ENCODE assay signal across 8 mouse cellular contexts in the genomic region with DNA sequence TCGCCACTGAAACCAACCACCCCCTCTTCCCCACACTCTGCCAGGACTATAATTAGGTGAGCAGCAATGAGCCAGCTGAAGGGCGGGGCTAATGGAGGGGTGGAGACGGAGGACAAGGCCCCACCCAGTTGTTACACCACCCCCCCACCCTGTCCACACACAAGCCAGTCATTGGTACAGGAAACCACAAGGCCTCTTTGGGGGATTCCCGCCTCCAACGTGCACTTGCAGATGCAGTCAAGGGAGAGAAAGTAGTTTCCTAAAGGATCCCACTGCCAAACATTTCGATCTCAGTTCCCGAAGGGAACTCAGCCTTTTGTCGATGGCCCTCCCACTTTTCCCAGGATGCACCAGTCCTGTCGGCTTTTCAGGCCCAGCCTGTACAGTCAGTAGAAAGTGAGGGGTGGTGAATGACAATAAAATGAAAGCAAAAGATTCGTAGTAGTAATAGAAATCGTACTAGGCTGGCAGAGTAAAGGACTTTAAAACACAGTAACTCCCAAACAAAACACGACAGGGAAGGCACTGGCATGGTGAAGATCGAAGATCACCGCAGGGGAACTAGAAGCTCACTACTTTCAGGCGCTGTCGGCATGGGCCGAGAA. TPM values are rescaled to one million over a fixed set of nuclear protein-coding genes. Genes with fewer than 3 reads are reported as not detected.
A peak's percentile ranks its signal among the peaks of the same experiment; 100 is the strongest.
DNase-seq lines count a peak whose midpoint lies in the region; ATAC-seq and TF ChIP-seq lines count a peak whose summit lies in the region.

No protein-coding gene starts in this region.

- no peak for TF ChIP-seq CTCF in C2C12 (IDR thresholded peaks at IDR 0.05; ENCODE audit: control insufficient read depth, insufficient read depth, insufficient read length)
- no peak for TF ChIP-seq CTCF in lung, adult 2 months (IDR thresholded peaks at IDR 0.05; ENCODE audit: insufficient read depth, low read length)

- H3K79me3 ChIP-seq in C2C12 (ENCODE audit: low read depth), result peaks cover 50% of the 10 kb centered on the region

- H3ac ChIP-seq in C2C12 (ENCODE audit: control insufficient read depth, insufficient read length, low read depth), result peak overlapping the region; percentile 98

- no peaks in the 10 kb centered on the region for H3K27me3 ChIP-seq in C2C12 (ENCODE audit: control insufficient read depth, insufficient read depth, insufficient read length)
- no peaks in the 10 kb centered on the region for H3K27me3 ChIP-seq in embryonic facial prominence, embryonic 10.5 days (replicated peaks; ENCODE audit: low read depth, poor library complexity, severe bottlenecking)
- no peaks in the 10 kb centered on the region for H3K27me3 ChIP-seq in neural tube, embryonic 14.5 days (ENCODE audit: control insufficient read depth, insufficient read depth, low read length)

- ATAC-seq in neural tube, embryonic 14.5 days (ENCODE audit: low read depth), result no peak

- TF ChIP-seq POLR2A in lung, adult 2 months (IDR thresholded peaks at IDR 0.05; ENCODE audit: borderline replicate concordance, extremely low read depth, low read depth, low read length), result no peak

- peak overlapping the region; percentile 92 for H3K4me2 ChIP-seq in neural tube, embryonic 14.5 days (ENCODE audit: low read depth, low read length)

- H3K27ac ChIP-seq in embryonic facial prominence, embryonic 10.5 days (replicated peaks), result peak overlapping the region; percentile 99
- H3K27ac ChIP-seq in neural tube, embryonic 14.5 days (ENCODE audit: low read depth, low read length), result peak overlapping the region; percentile 90; the same call in 1 of the 2 replicates

- peak; percentile 87 for DNase-seq in adipocyte (ENCODE audit: low spot score)
- DNase-seq in embryonic facial prominence, embryonic 10.5 days (ENCODE audit: low spot score), result peak; percentile 76
- peak; percentile 84 to 85 for DNase-seq in heart, adult 9 months (ENCODE audit: low spot score in 2 of 2)
- peak; percentile 90 for DNase-seq in kidney, adult 9 months
- peak; percentile 82 for DNase-seq in lung, adult 2 months
- peak; percentile 68 for DNase-seq in thymus, postnatal 14 days

- H3K4me1 ChIP-seq in embryonic facial prominence, embryonic 10.5 days, result peaks cover 58% of the 10 kb centered on the region
- H3K4me1 ChIP-seq in lung, adult 2 months (ENCODE audit: control insufficient read depth, insufficient read depth, low read length), result peaks cover 13% of the 10 kb centered on the region
- peaks cover 25% of the 10 kb centered on the region for H3K4me1 ChIP-seq in neural tube, embryonic 14.5 days (ENCODE audit: control insufficient read depth, insufficient read depth, low read length)

- H3K9ac ChIP-seq in neural tube, embryonic 14.5 days (replicated peaks; ENCODE audit: low read depth, low read length), result peak overlapping the region; percentile 87

- H3K36me3 ChIP-seq in C2C12 (ENCODE audit: control insufficient read depth, insufficient read depth), result peaks cover 54% of the 10 kb centered on the region
- peaks cover 49% of the 10 kb centered on the region for H3K36me3 ChIP-seq in embryonic facial prominence, embryonic 10.5 days (replicated peaks)
- peaks cover 29% of the 10 kb centered on the region for H3K36me3 ChIP-seq in neural tube, embryonic 14.5 days (ENCODE audit: control insufficient read depth, insufficient read depth, low read length)

- H3K9me3 ChIP-seq in embryonic facial prominence, embryonic 10.5 days, result no peaks in the 10 kb centered on the region
- no peaks in the 10 kb centered on the region for H3K9me3 ChIP-seq in neural tube, embryonic 14.5 days (ENCODE audit: control insufficient read depth, low read length)

- peak overlapping the region; percentile 100 for H3K4me3 ChIP-seq in C2C12 (ENCODE audit: insufficient read depth, poor library complexity, severe bottlenecking)
- peak overlapping the region; percentile 99 for H3K4me3 ChIP-seq in embryonic facial prominence, embryonic 10.5 days
- peak overlapping the region; percentile 92 for H3K4me3 ChIP-seq in lung, adult 2 months (replicated peaks; ENCODE audit: extremely low read depth, low read depth, low read length)
- peak overlapping the region; percentile 92 for H3K4me3 ChIP-seq in neural tube, embryonic 14.5 days (ENCODE audit: low read depth, low read length)

- under 1% methylated on average over 17 of the region's 17 CpGs for WGBS in embryonic facial prominence, embryonic 10.5 days
- under 1% methylated on average over 17 of the region's 17 CpGs for WGBS in lung, adult 2 months
- WGBS in neural tube, embryonic 14.5 days, result 1% methylated on average over 17 of the region's 17 CpGs

- peaks cover 70% of the 10 kb centered on the region for H3K79me2 ChIP-seq in C2C12 (ENCODE audit: control insufficient read depth, insufficient read depth)

TF ChIP-seq in C2C12, 6 proteins besides CTCF, POLR2A, EP300 and RAD21:
- TF ChIP-seq USF1 (IDR thresholded peaks at IDR 0.05; ENCODE audit: low read depth), result no peak
- TF ChIP-seq MAX (IDR thresholded peaks at IDR 0.05), result peak; percentile 72
- no peak for TF ChIP-seq MYOD1 (IDR thresholded peaks at IDR 0.05; ENCODE audit: control insufficient read depth, insufficient read length, low read depth)

RNA-seq across cellular contexts. Expression of gene Eif5a, which starts 2.0 kb away (rescaled TPM):
- polyA plus RNA-seq in C2C12 (2012; fragmentation: generic; extraction: Trizol), result 2,142 TPM
- 2,818 and 3,035 TPM in 2 replicates for polyA plus RNA-seq in embryonic facial prominence, embryonic 10.5 days (2016; fragmentation: Nextera tagmentation; extraction: Ambion mirVana)
- polyA plus RNA-seq in lung, adult 2 months (2012; rRNA removed), result 216 and 372 TPM in 2 replicates
- 1,037 and 1,095 TPM in 2 replicates for polyA plus RNA-seq in neural tube, embryonic 14.5 days (2014; fragmentation: Nextera tagmentation; extraction: Ambion mirVana)

RNA-seq across cellular contexts. Expression of gene Gps2, which starts 6.1 kb away (rescaled TPM):
- 37.3 TPM for polyA plus RNA-seq in C2C12 (2012; fragmentation: generic; extraction: Trizol)
- 87.6 and 89.1 TPM in 2 replicates for polyA plus RNA-seq in embryonic facial prominence, embryonic 10.5 days (2016; fragmentation: Nextera tagmentation; extraction: Ambion mirVana)
- 104 and 112 TPM in 2 replicates for polyA plus RNA-seq in lung, adult 2 months (2012; rRNA removed)
- 58.5 and 65.4 TPM in 2 replicates for polyA plus RNA-seq in neural tube, embryonic 14.5 days (2014; fragmentation: Nextera tagmentation; extraction: Ambion mirVana)

RNA-seq across cellular contexts. Expression of gene Ybx2, which starts 15.8 kb away (rescaled TPM):
- polyA plus RNA-seq in C2C12 (2012; fragmentation: generic; extraction: Trizol), result 0.02 TPM
- polyA plus RNA-seq in embryonic facial prominence, embryonic 10.5 days (2016; fragmentation: Nextera tagmentation; extraction: Ambion mirVana), result 5.1 and 5.8 TPM in 2 replicates
- 4.6 and 6.7 TPM in 2 replicates for polyA plus RNA-seq in lung, adult 2 months (2012; rRNA removed)
- 5.9 and 11.1 TPM in 2 replicates for polyA plus RNA-seq in neural tube, embryonic 14.5 days (2014; fragmentation: Nextera tagmentation; extraction: Ambion mirVana)

RNA-seq across cellular contexts. Expression of gene Neurl4, which starts 18.9 kb away (rescaled TPM):
- 38.4 TPM for polyA plus RNA-seq in C2C12 (2012; fragmentation: generic; extraction: Trizol)
- polyA plus RNA-seq in embryonic facial prominence, embryonic 10.5 days (2016; fragmentation: Nextera tagmentation; extraction: Ambion mirVana), result 10.9 and 11.1 TPM in 2 replicates
- polyA plus RNA-seq in lung, adult 2 months (2012; rRNA removed), result 47.7 and 58.1 TPM in 2 replicates
- polyA plus RNA-seq in neural tube, embryonic 14.5 days (2014; fragmentation: Nextera tagmentation; extraction: Ambion mirVana), result 26.2 and 27.8 TPM in 2 replicates

RNA-seq across cellular contexts. Expression of gene 2810408A11Rik, which starts 19.0 kb away (rescaled TPM):
- polyA plus RNA-seq in C2C12 (2012; fragmentation: generic; extraction: Trizol), result 2.4 TPM
- polyA plus RNA-seq in embryonic facial prominence, embryonic 10.5 days (2016; fragmentation: Nextera tagmentation; extraction: Ambion mirVana), result 14.7 and 14.8 TPM in 2 replicates
- 0.65 and 1.4 TPM in 2 replicates for polyA plus RNA-seq in lung, adult 2 months (2012; rRNA removed)
- polyA plus RNA-seq in neural tube, embryonic 14.5 days (2014; fragmentation: Nextera tagmentation; extraction: Ambion mirVana), result 7.1 and 7.8 TPM in 2 replicates
